Mouse (Mus musculus) stomach, postnatal 0 days (tissue): ENCODE measurements around the gene Cux2. TPM values are rescaled to one million over a fixed set of nuclear protein-coding genes. Genes with fewer than 3 reads are reported as not detected.
"Not testable (repeated sequence)": the region's sequence is repeated elsewhere in the genome, so short reads cannot be mapped to it uniquely, and the experiment has no call there.

Experiments used
- ATAC-seq: fragments of 200-750 bp; cut with Nextera tagmentation; 2 replicates; pipeline ENCODE4 v1.8.0; 2017; ENCODE audit not compliant: low FRiP score, low TSS enrichment
- DNase-seq: peaks from one replicate; pipeline ENCODE4 v3.0.0-alpha.2; 2016; ENCODE audit warnings: low spot score
- H3K27ac ChIP-seq: fragments of 300-500 bp; sonication (generic); replicated peaks from 2 replicates; pipeline ENCODE4 v1.5.1; 2014; ENCODE audit warnings: mild to moderate bottlenecking, control low read depth
- H3K27me3 ChIP-seq: fragments of 300-500 bp; sonication (generic); 2 replicates; pipeline ENCODE4 v1.6.1; 2014; ENCODE audit warnings: low read length; ENCODE audit not compliant: control insufficient read depth, insufficient read depth
- H3K36me3 ChIP-seq: fragments of 300-500 bp; sonication (generic); 2 replicates; pipeline ENCODE4 v1.6.1; 2014; ENCODE audit warnings: low read length, mixed read lengths; ENCODE audit not compliant: control insufficient read depth, insufficient read depth
- H3K4me1 ChIP-seq: fragments of 300-500 bp; sonication (generic); replicated peaks from 2 replicates; pipeline ENCODE4 v1.6.1; 2014; ENCODE audit warnings: antibody characterized with exemption; ENCODE audit not compliant: control insufficient read depth, insufficient read depth
- H3K4me2 ChIP-seq: fragments of 300-500 bp; sonication (generic); replicated peaks from 2 replicates; pipeline ENCODE4 v1.6.1; 2014; ENCODE audit warnings: low read depth, mild to moderate bottlenecking, control low read depth, moderate library complexity
- H3K4me3 ChIP-seq: fragments of 300-500 bp; sonication (generic); 2 replicates; pipeline ENCODE4 v1.5.1; 2014; ENCODE audit warnings: low read depth, low read length, control low read depth
- H3K9ac ChIP-seq: fragments of 300-500 bp; sonication (generic); 2 replicates; pipeline ENCODE4 v1.6.1; 2014; ENCODE audit warnings: mild to moderate bottlenecking, low read length, control low read depth, mixed read lengths
- H3K9me3 ChIP-seq: fragments of 300-500 bp; sonication (generic); 2 replicates; pipeline ENCODE4 v1.6.1; 2016; ENCODE audit warnings: low read length; ENCODE audit not compliant: control insufficient read depth
- CTCF ChIP-seq: IDR thresholded peaks from 2 replicates; pipeline ENCODE4 v1.5.1; 2016; ENCODE audit warnings: antibody characterized with exemption, low read depth, mild to moderate bottlenecking, moderate library complexity
- EP300 ChIP-seq: optimal IDR thresholded peaks from 2 replicates; pipeline ENCODE3; 2016; ENCODE audit warnings: antibody characterized with exemption
- WGBS: fragments of 180-500 bp; shearing (Covaris S2); extraction: QIAGEN DNeasy Blood & Tissue Kit; methylation state at CpG from one replicate; pipeline ENCODE4 v1.1.7; 2014; 5-methylcytosine and 5-hydroxymethylcytosine counted together
- polyA plus RNA-seq: library from polyadenylated mRNA; unstranded; fragments of >200 nt; fragmentation: Nextera tagmentation; extraction: Ambion mirVana; gene quantifications from 2 replicates; pipeline ENCODE4 v1.2.1, GENCODE M21; 2015

Gene Cux2
- polyA plus RNA-seq, 1 experiment from 2014 or later = 1.2 TPM

GRCm38 (mm10) chr5:121853368-121854051 is 196.4 kb downstream of the Cux2 start:
- peak; percentile 72 for ATAC-seq
- Histone ChIP-seq H3K4me2 (no peak overlapping the region), H3K4me3 (no peak overlapping the region), H3K27ac (peak overlapping the region; percentile 80), H3K9me3 (no peaks in the 10 kb centered on the region), H3K27me3 (no peaks in the 10 kb centered on the region), H3K4me1 (peaks cover 4% of the 10 kb centered on the region), H3K36me3 (peaks cover 4% of the 10 kb centered on the region; the same call in 1 of the 2 replicates), H3K9ac (peak overlapping the region; percentile 18; the same call in 1 of the 2 replicates)
- peak; percentile 93 for DNase-seq
- 72% methylated on average over 9 of the region's 9 CpGs for WGBS
- TF ChIP-seq EP300 (no peak), CTCF (no peak)

GRCm38 (mm10) chr5:121849478-121850349 is 200.2 kb downstream of the Cux2 start:
- peak; percentile 40 for DNase-seq
- TF ChIP-seq CTCF (no peak; the same call in 1 of the 2 replicates), EP300 (no peak)
- Histone ChIP-seq H3K9me3 (no peaks in the 10 kb centered on the region), H3K27me3 (no peaks in the 10 kb centered on the region), H3K4me1 (peaks cover 4% of the 10 kb centered on the region), H3K4me2 (peak overlapping the region; percentile 74), H3K27ac (peak overlapping the region; percentile 65), H3K4me3 (peak overlapping the region; percentile 90), H3K36me3 (peaks cover 4% of the 10 kb centered on the region; the same call in 1 of the 2 replicates), H3K9ac (peak overlapping the region; percentile 83)
- WGBS = 31% methylated on average over 20 of the region's 20 CpGs
- ATAC-seq = no peak

- Histone ChIP-seq H3K4me1 (peaks cover 4% of the 10 kb centered on the region), H3K27me3 (no peaks in the 10 kb centered on the region), H3K27ac (peak within 1 kb of the TSS; percentile 87), H3K9ac (peak within 1 kb of the TSS; percentile 83), H3K4me3 (peak within 1 kb of the TSS; percentile 90), H3K4me2 (peak within 1 kb of the TSS; percentile 74), H3K9me3 (no peaks in the 10 kb centered on the region), H3K36me3 (peaks cover 4% of the 10 kb centered on the region; the same call in 1 of the 2 replicates)
- TF ChIP-seq CTCF (no peak), EP300 (peak; percentile 53)
- DNase-seq (peak; percentile 96), ATAC-seq (peak; percentile 84)
- under 1% methylated on average over 32 of the region's 42 CpGs for WGBS
These were observed 201.2 kb downstream of the Cux2 start, which contains the start of gene Pheta1 for GRCm38 (mm10) chr5:121848743-121849142. Gene Pheta1, plus strand, starts transcription at chr5:121848984.

- Histone ChIP-seq H3K36me3 (peaks cover under 1% of the 10 kb centered on the region; the same call in 1 of the 2 replicates), H3K27me3 (no peaks in the 10 kb centered on the region), H3K27ac (peak overlapping the region; percentile 87), H3K4me3 (peak overlapping the region; percentile 90), H3K4me1 (peaks cover 6% of the 10 kb centered on the region), H3K4me2 (peak overlapping the region; percentile 74), H3K9me3 (no peaks in the 10 kb centered on the region), H3K9ac (peak overlapping the region; percentile 83)
- TF ChIP-seq CTCF (peak; percentile 60), EP300 (no peak)
- ATAC-seq (peak; percentile 9; the same call in 1 of the 2 replicates), DNase-seq (peak; percentile 65)
- 0% methylated on average over 17 of the region's 17 CpGs for WGBS
These were observed 201.8 kb downstream of the Cux2 start for GRCm38 (mm10) chr5:121848035-121848519.

- not testable (repeated sequence) for H3K36me3 ChIP-seq, H3K4me2 ChIP-seq, H3K4me1 ChIP-seq, H3K9ac ChIP-seq, H3K9me3 ChIP-seq, H3K4me3 ChIP-seq, H3K27ac ChIP-seq, DNase-seq, ATAC-seq, H3K27me3 ChIP-seq
- WGBS = 83% methylated on average over 3 of the region's 3 CpGs
These were observed 202.6 kb downstream of the Cux2 start for GRCm38 (mm10) chr5:121847269-121847668.
